Mouse (Mus musculus): ENCODE data around the gene Scaf4. TPM values are rescaled to one million over a fixed set of nuclear protein-coding genes. Genes with fewer than 3 reads are reported as not detected.
"Not testable (repeated sequence)": the region's sequence is repeated elsewhere in the genome, so short reads cannot be mapped to it uniquely, and the experiment has no call there.

The Scaf4 gene
- total and polyA plus RNA-seq, 2 experiments from 2014 or later, result 15.7 to 16.9 TPM

GRCm38 (mm10) chr16:90220892-90221431, 63.3 kb downstream of the Scaf4 start:
- Histone ChIP-seq H3K9ac (peak overlapping the region; percentile 92), H3K9me3 (ENCODE audit: low read length) (no peaks in the 10 kb centered on the region), H3K36me3 (ENCODE audit: insufficient read depth) (peaks cover 19% of the 10 kb centered on the region), H3K4me2 (ENCODE audit: low read depth) (peak overlapping the region; percentile 72), H3K4me1 (ENCODE audit: insufficient read depth) (peaks cover 9% of the 10 kb centered on the region), H3K27me3 (ENCODE audit: insufficient read depth, low read length) (no peaks in the 10 kb centered on the region), H3K27ac (ENCODE audit: low read depth, low read length) (peak overlapping the region; percentile 91), H3K4me3 (ENCODE audit: low read depth, low read length) (peak overlapping the region; percentile 94)
- DNase-seq (peak; percentile 40), ATAC-seq (peak; percentile 79)
- under 1% methylated on average over 48 of the region's 52 CpGs for WGBS
- TF ChIP-seq CTCF (IDR thresholded peaks at IDR 0.05; ENCODE audit: low read depth), result no peak

GRCm38 (mm10) chr16:90220026-90220891, 64.0 kb downstream of the Scaf4 start, which contains the start of gene Sod1:
Gene Sod1 (plus strand): TSS chr16:90220754.
- WGBS, result 2% methylated on average over 63 of the region's 63 CpGs
- H3K4me3 ChIP-seq (ENCODE audit: low read depth, low read length), result peak within 1 kb of the TSS; percentile 94
- H3K27me3 ChIP-seq (ENCODE audit: insufficient read depth, low read length), result no peaks in the 10 kb centered on the region
- peak within 1 kb of the TSS; percentile 92 for H3K9ac ChIP-seq
- no peaks in the 10 kb centered on the region for H3K9me3 ChIP-seq (ENCODE audit: low read length)
- peaks cover 12% of the 10 kb centered on the region for H3K36me3 ChIP-seq (ENCODE audit: insufficient read depth)
- ATAC-seq (peak; percentile 91), DNase-seq (peak; percentile 95)
- H3K4me1 ChIP-seq (ENCODE audit: insufficient read depth), result peaks cover 9% of the 10 kb centered on the region
- H3K27ac ChIP-seq (ENCODE audit: low read depth, low read length), result peak within 1 kb of the TSS; percentile 91
- peak within 1 kb of the TSS; percentile 72 for H3K4me2 ChIP-seq (ENCODE audit: low read depth)
- no peak for TF ChIP-seq CTCF (IDR thresholded peaks at IDR 0.05; ENCODE audit: low read depth)

GRCm38 (mm10) chr16:90219445-90219844, 64.9 kb downstream of the Scaf4 start:
- H3K4me3 ChIP-seq (ENCODE audit: low read depth, low read length); DNase-seq; H3K4me2 ChIP-seq (ENCODE audit: low read depth); ATAC-seq; H3K9me3 ChIP-seq (ENCODE audit: low read length); H3K27me3 ChIP-seq (ENCODE audit: insufficient read depth, low read length); H3K27ac ChIP-seq (ENCODE audit: low read depth, low read length); H3K4me1 ChIP-seq (ENCODE audit: insufficient read depth); H3K9ac ChIP-seq: not testable (repeated sequence)
- WGBS, result 63% methylated on average over 4 of the region's 4 CpGs
- H3K36me3 ChIP-seq (ENCODE audit: insufficient read depth), result peaks cover 11% of the 10 kb centered on the region

- 71% methylated on average over 4 of the region's 4 CpGs for WGBS
- no peak for ATAC-seq
Measured at GRCm38 (mm10) chr16:90217926-90218325, 66.4 kb downstream of the Scaf4 start.

GRCm38 (mm10) chr16:90217356-90217755, 66.9 kb downstream of the Scaf4 start:
- ATAC-seq, result no peak
- H3K4me1 ChIP-seq (ENCODE audit: insufficient read depth), result peaks cover 2% of the 10 kb centered on the region
- no peaks in the 10 kb centered on the region for H3K36me3 ChIP-seq (ENCODE audit: insufficient read depth)
- DNase-seq, result no peak
- H3K27me3 ChIP-seq (ENCODE audit: insufficient read depth, low read length), result no peaks in the 10 kb centered on the region
- no peak overlapping the region for H3K4me2 ChIP-seq (ENCODE audit: low read depth)
- WGBS, result 6% methylated on average over 3 of the region's 3 CpGs
- no peak for TF ChIP-seq CTCF (IDR thresholded peaks at IDR 0.05; ENCODE audit: low read depth)
- H3K9me3 ChIP-seq (ENCODE audit: low read length), result no peaks in the 10 kb centered on the region
- H3K9ac ChIP-seq, result no peak overlapping the region
- H3K4me3 ChIP-seq (ENCODE audit: low read depth, low read length), result no peak overlapping the region
- no peak overlapping the region for H3K27ac ChIP-seq (ENCODE audit: low read depth, low read length)

More at GRCm38 (mm10) chr16:90217926-90218325, 66.4 kb downstream of the Scaf4 start:
- Histone ChIP-seq H3K4me2 (ENCODE audit: low read depth) (no peak overlapping the region), H3K4me1 (ENCODE audit: insufficient read depth) (peaks cover 8% of the 10 kb centered on the region), H3K36me3 (ENCODE audit: insufficient read depth) (no peaks in the 10 kb centered on the region), H3K27ac (ENCODE audit: low read depth, low read length) (no peak overlapping the region), H3K9ac (no peak overlapping the region), H3K9me3 (ENCODE audit: low read length) (no peaks in the 10 kb centered on the region), H3K4me3 (ENCODE audit: low read depth, low read length) (no peak overlapping the region), H3K27me3 (ENCODE audit: insufficient read depth, low read length) (no peaks in the 10 kb centered on the region)
- TF ChIP-seq CTCF (IDR thresholded peaks at IDR 0.05; ENCODE audit: low read depth), result no peak
- DNase-seq, result no peak

GRCm38 (mm10) chr16:90216414-90216813, 67.9 kb downstream of the Scaf4 start:
- TF ChIP-seq CTCF (IDR thresholded peaks at IDR 0.05; ENCODE audit: low read depth), result no peak
- Histone ChIP-seq H3K4me1 (ENCODE audit: insufficient read depth) (no peaks in the 10 kb centered on the region), H3K9ac (no peak overlapping the region), H3K27me3 (ENCODE audit: insufficient read depth, low read length) (no peaks in the 10 kb centered on the region), H3K36me3 (ENCODE audit: insufficient read depth) (no peaks in the 10 kb centered on the region), H3K27ac (ENCODE audit: low read depth, low read length) (no peak overlapping the region), H3K4me2 (ENCODE audit: low read depth) (no peak overlapping the region), H3K4me3 (ENCODE audit: low read depth, low read length) (no peak overlapping the region), H3K9me3 (ENCODE audit: low read length) (no peaks in the 10 kb centered on the region)
- 91% methylated on average over 2 of the region's 2 CpGs for WGBS
- ATAC-seq (no peak), DNase-seq (no peak)

- ATAC-seq, result not testable (repeated sequence)
Measured at GRCm38 (mm10) chr16:90215879-90216278, 68.4 kb downstream of the Scaf4 start.

More at GRCm38 (mm10) chr16:90215879-90216278, 68.4 kb downstream of the Scaf4 start:
- not testable (repeated sequence) for H3K4me3 ChIP-seq (ENCODE audit: low read depth, low read length); H3K36me3 ChIP-seq (ENCODE audit: insufficient read depth); H3K9me3 ChIP-seq (ENCODE audit: low read length); DNase-seq; H3K4me1 ChIP-seq (ENCODE audit: insufficient read depth); H3K27ac ChIP-seq (ENCODE audit: low read depth, low read length); H3K27me3 ChIP-seq (ENCODE audit: insufficient read depth, low read length); H3K9ac ChIP-seq; H3K4me2 ChIP-seq (ENCODE audit: low read depth)
- WGBS, result 88% methylated on average over 5 of the region's 5 CpGs

All from forebrain, postnatal 0 days (tissue).